ENCODE assay signal across 8 mouse cellular contexts in genomic region chr8:46953472-46953871, GRCm38 (mm10). TPM values are rescaled to one million over a fixed set of nuclear protein-coding genes. Genes with fewer than 3 reads are reported as not detected.
DNase-seq lines count a peak whose midpoint lies in the region; ATAC-seq and TF ChIP-seq lines count a peak whose summit lies in the region.

No protein-coding gene starts in this region.

- H3K36me3 ChIP-seq in heart, postnatal 0 days (replicated peaks; ENCODE audit: control insufficient read depth, insufficient read depth, low read length), result no peaks in the 10 kb centered on the region

- no peak for TF ChIP-seq EP300 in heart, postnatal 0 days (IDR thresholded peaks at IDR 0.05; ENCODE audit: low read depth)

- WGBS in heart, postnatal 0 days, result 17% methylated on average over 7 of the region's 7 CpGs

- H3K4me1 ChIP-seq in heart, postnatal 0 days (ENCODE audit: control insufficient read depth, insufficient read depth), result no peaks in the 10 kb centered on the region

- no peak for ATAC-seq in heart, postnatal 0 days (ENCODE audit: insufficient read depth, low read depth)

- no peaks in the 10 kb centered on the region for H3K9me3 ChIP-seq in heart, postnatal 0 days (replicated peaks; ENCODE audit: control insufficient read depth, low read length)

- DNase-seq in ES-CJ7 (ENCODE audit: low read depth, low spot score), result peak; percentile 68
- DNase-seq in adrenal gland, adult 2 months, result peak; percentile 46
- DNase-seq in embryo, embryonic 10.5 days (ENCODE audit: low spot score), result peak; percentile 90
- peak; percentile 74 for DNase-seq in heart, postnatal 0 days (ENCODE audit: low spot score)
- peak; percentile 82 to 84 for DNase-seq in layer of hippocampus, postnatal 10 days (ENCODE audit: low spot score in 2 of 2)
- peak; percentile 87 for DNase-seq in mesoderm, embryonic 11.5 days (ENCODE audit: low read depth, low spot score)
- peak; percentile 68 to 82 for DNase-seq in right cerebral cortex, postnatal 10 days (ENCODE audit: low spot score in 2 of 2)
- DNase-seq in urinary bladder, postnatal 4 days (ENCODE audit: low spot score in 2 of 2), result peak; percentile 45 to 77

- no peak overlapping the region for H3K27ac ChIP-seq in heart, postnatal 0 days (ENCODE audit: low read depth)

- H3K9ac ChIP-seq in heart, postnatal 0 days (replicated peaks; ENCODE audit: low read depth, low read length), result no peak overlapping the region

- H3K4me2 ChIP-seq in heart, postnatal 0 days (ENCODE audit: low read depth, low read length), result no peak overlapping the region

- no peak overlapping the region for H3K4me3 ChIP-seq in heart, postnatal 0 days (ENCODE audit: low read depth, low read length)

- H3K27me3 ChIP-seq in heart, postnatal 0 days (ENCODE audit: control insufficient read depth, insufficient read depth, low read length), result no peaks in the 10 kb centered on the region

- peak; percentile 81 for TF ChIP-seq CTCF in heart, postnatal 0 days (IDR thresholded peaks at IDR 0.05; ENCODE audit: low read depth)

RNA-seq across cellular contexts. Expression of gene Enpp6, which starts 33.2 kb away (rescaled TPM):
- 1 to 10 TPM; 1.4 to 2.0 TPM for total RNA-seq in adrenal gland, adult 2 months (2021)
- polyA plus RNA-seq in adrenal gland, adult 2 months (2012; rRNA removed), result 2.6 and 4.1 TPM in 2 replicates
- total RNA-seq in heart, postnatal 0 days (2014; rRNA removed; ENCODE audit: low replicate concordance), result 7.7 and 13.0 TPM in 2 replicates
- polyA plus RNA-seq in heart, postnatal 0 days (2015; fragmentation: Nextera tagmentation; extraction: Ambion mirVana), result 5.4 and 5.5 TPM in 2 replicates
- 10 to 100 TPM; 14.1 to 14.5 TPM for total RNA-seq in layer of hippocampus, postnatal 10 days (2021)
